Mouse (Mus musculus) lung, postnatal 0 days (tissue): ENCODE data around the gene Rnase10.

Experiments used
- CTCF ChIP-seq: IDR thresholded peaks from 2 replicates; pipeline ENCODE4 v1.5.1; 2016; ENCODE audit warnings: antibody characterized with exemption, mild to moderate bottlenecking
- EP300 ChIP-seq: IDR thresholded peaks from 2 replicates; pipeline ENCODE4 v1.6.1; 2016; ENCODE audit warnings: antibody characterized with exemption, mild to moderate bottlenecking, control low read depth

GRCm38 (mm10) chr14:50991037-50991436, 16.5 kb upstream of the Rnase10 start:
- TF ChIP-seq CTCF, result no peak
- TF ChIP-seq EP300, result no peak
